Mouse (Mus musculus) spleen, postnatal 14 days (tissue): ENCODE measurements around the gene Rtf1.
"Not testable (repeated sequence)": the region's sequence is repeated elsewhere in the genome, so short reads cannot be mapped to it uniquely, and the experiment has no call there.

Experiments used
- DNase-seq, 2 experiments: peaks; one replicate each; pipeline ENCODE4 v3.0.0; 2021 to 2022; ENCODE audit warnings: low spot score in 2 of 2

The Rtf1 gene

GRCm38 (mm10) chr2:119674525-119675214 lies at the start of gene Rtf1:
TSS of gene Rtf1 (plus strand) at chr2:119675068.
- peak; percentile 97 to 98 for DNase-seq

GRCm38 (mm10) chr2:119636781-119637180 lies 38.1 kb upstream of the Rtf1 start:
- no peak for DNase-seq

- DNase-seq, result no peak
Measured at GRCm38 (mm10) chr2:119641214-119641912, 33.5 kb upstream of the Rtf1 start.

- DNase-seq, result no peak
Measured at GRCm38 (mm10) chr2:119644254-119644653, 30.6 kb upstream of the Rtf1 start.

- DNase-seq, result peak; percentile 66 to 79
Measured at GRCm38 (mm10) chr2:119662220-119663182, 12.4 kb upstream of the Rtf1 start, which contains the start of gene Ndufaf1. TSS of gene Ndufaf1 (minus strand) at chr2:119662827.

GRCm38 (mm10) chr2:119665744-119666143 lies 9.1 kb upstream of the Rtf1 start:
- not testable (repeated sequence) for DNase-seq

- DNase-seq, result peak in 1 of 2 experiments; percentile 9
Measured at GRCm38 (mm10) chr2:119669010-119669409, 5.9 kb upstream of the Rtf1 start.

GRCm38 (mm10) chr2:119675215-119675784 lies 432 bp downstream of the Rtf1 start:
- no peak for DNase-seq

GRCm38 (mm10) chr2:119675831-119676230 lies 963 bp downstream of the Rtf1 start:
- DNase-seq, result no peak

- no peak for DNase-seq
Measured at GRCm38 (mm10) chr2:119683706-119684105, 8.8 kb downstream of the Rtf1 start.

GRCm38 (mm10) chr2:119692003-119692701 lies 17.3 kb downstream of the Rtf1 start:
- no peak for DNase-seq

GRCm38 (mm10) chr2:119694826-119695225 lies 20.0 kb downstream of the Rtf1 start:
- no peak for DNase-seq

- no peak for DNase-seq
Measured at GRCm38 (mm10) chr2:119696111-119696510, 21.2 kb downstream of the Rtf1 start.

- DNase-seq, result peak; percentile 16 to 35
Measured at GRCm38 (mm10) chr2:119698472-119698871, 23.6 kb downstream of the Rtf1 start.

GRCm38 (mm10) chr2:119699962-119700361 lies 25.1 kb downstream of the Rtf1 start:
- DNase-seq, result no peak

GRCm38 (mm10) chr2:119703171-119703570 lies 28.3 kb downstream of the Rtf1 start:
- no peak for DNase-seq

GRCm38 (mm10) chr2:119707676-119708075 lies 32.8 kb downstream of the Rtf1 start:
- DNase-seq, result no peak

GRCm38 (mm10) chr2:119710011-119710410 lies 35.1 kb downstream of the Rtf1 start:
- no peak for DNase-seq

- not testable (repeated sequence) for DNase-seq
Measured at GRCm38 (mm10) chr2:119715868-119716267, 41.0 kb downstream of the Rtf1 start.

- DNase-seq, result no peak
Measured at GRCm38 (mm10) chr2:119721070-119721469, 46.2 kb downstream of the Rtf1 start.
